Mouse (Mus musculus) midbrain, embryonic 14.5 days (tissue): ENCODE data around the gene Mvb12a. TPM values are rescaled to one million over a fixed set of nuclear protein-coding genes. Genes with fewer than 3 reads are reported as not detected.
A peak's percentile ranks its signal among the peaks of the same experiment; 100 is the strongest.

Experiments
- ATAC-seq: fragments of 200-750 bp; cut with Nextera tagmentation; 2 replicates; pipeline ENCODE4 v1.8.0; 2017; ENCODE audit warnings: moderate number of reproducible peaks, moderate library complexity; ENCODE audit not compliant: low FRiP score, low TSS enrichment
- DNase-seq: peaks from one replicate; pipeline ENCODE4 v3.0.0-alpha.2; 2015
- H3K27ac ChIP-seq: fragments of 300-500 bp; sonication (generic); replicated peaks from 2 replicates; pipeline ENCODE4 v1.5.1; 2014; ENCODE audit warnings: mild to moderate bottlenecking, low read depth, low read length, moderate library complexity
- H3K27me3 ChIP-seq: fragments of 300-500 bp; sonication (generic); 2 replicates; pipeline ENCODE4 v1.6.1; 2014; ENCODE audit warnings: low read length, control low read depth, mixed read lengths; ENCODE audit not compliant: control insufficient read depth, insufficient read depth
- H3K36me3 ChIP-seq: fragments of 300-500 bp; sonication (generic); 2 replicates; pipeline ENCODE4 v1.6.1; 2014; ENCODE audit warnings: low read length, control low read depth; ENCODE audit not compliant: control insufficient read depth, insufficient read depth
- H3K4me1 ChIP-seq: fragments of 300-500 bp; sonication (generic); 2 replicates; pipeline ENCODE4 v1.6.1; 2014; ENCODE audit warnings: mild to moderate bottlenecking, antibody characterized with exemption, low read length, control low read depth; ENCODE audit not compliant: control insufficient read depth, insufficient read depth
- H3K4me2 ChIP-seq: fragments of 300-500 bp; sonication (generic); 2 replicates; pipeline ENCODE4 v1.6.1; 2014; ENCODE audit warnings: mild to moderate bottlenecking, low read length, moderate library complexity
- H3K4me3 ChIP-seq: fragments of 300-500 bp; sonication (generic); replicated peaks from 2 replicates; pipeline ENCODE4 v1.5.1; 2014; ENCODE audit warnings: low read depth, low read length
- H3K9ac ChIP-seq: fragments of 300-500 bp; sonication (generic); replicated peaks from 2 replicates; pipeline ENCODE4 v1.6.1; 2014; ENCODE audit warnings: mild to moderate bottlenecking, low read length, moderate library complexity
- H3K9me3 ChIP-seq: fragments of 300-500 bp; sonication (generic); 2 replicates; pipeline ENCODE4 v1.6.1; 2016; ENCODE audit warnings: low read length, control low read depth, mixed read lengths; ENCODE audit not compliant: control insufficient read depth
- WGBS: fragments of 180-500 bp; shearing (Covaris S2); extraction: QIAGEN DNeasy Blood & Tissue Kit; methylation state at CpG from one replicate; pipeline ENCODE4 v1.1.7; 2014; 5-methylcytosine and 5-hydroxymethylcytosine counted together
- polyA plus RNA-seq: library from polyadenylated mRNA; unstranded; fragments of >200 nt; fragmentation: Nextera tagmentation; extraction: Ambion mirVana; gene quantifications from 2 replicates; pipeline ENCODE4 v1.2.1, GENCODE M21; 2014

Mvb12a gene
- polyA plus RNA-seq, 1 experiment from 2014 or later = 54.6 TPM

GRCm38 (mm10) chr8:71596798-71597197 lies 54.1 kb downstream of the Mvb12a start:
- 81% methylated on average over 4 of the region's 4 CpGs for WGBS
- ATAC-seq = no peak

DNA sequence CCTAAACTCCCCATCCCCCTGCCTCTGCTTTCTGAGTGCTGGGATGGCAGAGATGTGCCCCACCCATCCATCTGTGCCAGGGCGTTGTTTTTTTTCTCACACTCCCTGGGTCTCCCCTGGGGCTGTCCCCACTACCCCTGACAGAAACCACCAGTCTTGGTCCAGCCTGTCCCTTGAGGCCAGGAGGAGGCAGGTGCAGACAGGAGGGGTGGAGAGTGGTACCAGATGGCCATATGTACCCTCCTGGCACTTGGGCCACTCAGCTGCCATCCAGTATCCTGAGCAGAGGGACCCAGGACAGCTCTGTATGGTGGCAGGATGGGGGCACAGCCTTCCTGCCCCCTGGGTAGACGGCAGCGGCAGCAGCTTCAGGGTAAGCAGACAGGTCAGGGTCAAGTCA lies 54.7 kb downstream of the Mvb12a start, which contains the start of gene Fam129c:
Gene Fam129c, plus strand, starts transcription at position 198 of the 400 bp plus-strand sequence.
- peaks cover 11% of the 10 kb centered on the region; the same call in 1 of the 2 replicates for H3K36me3 ChIP-seq
- DNase-seq (no peak), ATAC-seq (no peak)
- no peak within 1 kb of the TSS for H3K27ac ChIP-seq
- 0 out of 2 replicates have a peak within 1 kb of the TSS, but pooled peaks have one; percentile 16 for H3K9ac ChIP-seq
- no peak within 1 kb of the TSS for H3K4me3 ChIP-seq
- no peaks in the 10 kb centered on the region for H3K9me3 ChIP-seq
- H3K4me1 ChIP-seq = peaks cover 21% of the 10 kb centered on the region
- no peak within 1 kb of the TSS for H3K4me2 ChIP-seq
- 74% methylated on average over 3 of the region's 3 CpGs for WGBS
- peaks cover 19% of the 10 kb centered on the region for H3K27me3 ChIP-seq

More at GRCm38 (mm10) chr8:71596798-71597197, 54.1 kb downstream of the Mvb12a start:
- Histone ChIP-seq H3K4me1 (peaks cover 17% of the 10 kb centered on the region), H3K9ac (0 out of 2 replicates have a peak overlapping the region, but pooled peaks have one; percentile 16), H3K27me3 (peaks cover 12% of the 10 kb centered on the region), H3K27ac (no peak overlapping the region), H3K36me3 (peaks cover 11% of the 10 kb centered on the region; the same call in 1 of the 2 replicates), H3K4me3 (no peak overlapping the region), H3K9me3 (no peaks in the 10 kb centered on the region), H3K4me2 (no peak overlapping the region)
- no peak for DNase-seq

Other genes with a start within 250 kb of the Mvb12a start
- gene Use1, start 176.1 kb upstream of the Mvb12a start, polyA plus RNA-seq = 121 TPM in 2 replicates
- gene Ocel1, start 171.6 kb upstream of the Mvb12a start, polyA plus RNA-seq = 4.2 and 4.3 TPM in 2 replicates
- 24.9 and 29.4 TPM in 2 replicates for gene Nr2f6, start 161.0 kb upstream of the Mvb12a start, polyA plus RNA-seq
- 3.5 and 5.7 TPM in 2 replicates for gene Ushbp1, start 147.1 kb upstream of the Mvb12a start, polyA plus RNA-seq
- 78.3 and 88.4 TPM in 2 replicates for gene Babam1, start 146.1 kb upstream of the Mvb12a start, polyA plus RNA-seq
- 3.0 and 5.3 TPM in 2 replicates for gene Ankle1, start 136.9 kb upstream of the Mvb12a start, polyA plus RNA-seq
- gene Abhd8, start 79.3 kb upstream of the Mvb12a start, polyA plus RNA-seq = 119 and 133 TPM in 2 replicates
- 199 and 222 TPM in 2 replicates for gene Mrpl34, start 78.0 kb upstream of the Mvb12a start, polyA plus RNA-seq
- 213 and 233 TPM in 2 replicates for gene Dda1, start 73.7 kb upstream of the Mvb12a start, polyA plus RNA-seq
- gene Ano8, start 57.0 kb upstream of the Mvb12a start, polyA plus RNA-seq = 7.7 and 9.4 TPM in 2 replicates
- 4.9 and 5.2 TPM in 2 replicates for gene Gtpbp3, start 54.8 kb upstream of the Mvb12a start, polyA plus RNA-seq
- gene Plvap, start 31.2 kb upstream of the Mvb12a start, polyA plus RNA-seq = 3.6 and 4.1 TPM in 2 replicates
- not detected in 2 replicates for gene Ccdc194, start 17.2 kb upstream of the Mvb12a start, polyA plus RNA-seq
- 0.86 and 7.9 TPM in 2 replicates for gene Bst2, start 5.5 kb upstream of the Mvb12a start, polyA plus RNA-seq
- not detected in 2 replicates for gene Tmem221, start 15.9 kb downstream of the Mvb12a start, polyA plus RNA-seq
- not detected in 2 replicates for gene Nxnl1, start 23.7 kb downstream of the Mvb12a start, polyA plus RNA-seq
- 33.5 and 41.6 TPM in 2 replicates for gene Slc27a1, start 26.0 kb downstream of the Mvb12a start, polyA plus RNA-seq
- 241 and 269 TPM in 2 replicates for gene Pgls, start 49.3 kb downstream of the Mvb12a start, polyA plus RNA-seq
- 6.3 and 8.5 TPM in 2 replicates for gene Fam129c, start 54.7 kb downstream of the Mvb12a start, polyA plus RNA-seq
- gene Colgalt1, start 68.1 kb downstream of the Mvb12a start, polyA plus RNA-seq = 60.4 and 70.3 TPM in 2 replicates
- 17.4 and 18.9 TPM in 2 replicates for gene Unc13a, start 128.8 kb downstream of the Mvb12a start, polyA plus RNA-seq
- gene Jak3, start 133.4 kb downstream of the Mvb12a start, polyA plus RNA-seq = 2.5 and 3.6 TPM in 2 replicates
- gene Insl3, start 146.3 kb downstream of the Mvb12a start, polyA plus RNA-seq = 0.89 TPM in 1 of 2 replicates, not detected in the other
- 0.11 and 0.20 TPM in 2 replicates for gene B3gnt3, start 158.9 kb downstream of the Mvb12a start, polyA plus RNA-seq
- gene Fcho1, start 182.8 kb downstream of the Mvb12a start, polyA plus RNA-seq = 66.5 and 74.6 TPM in 2 replicates